Mouse (Mus musculus) limb, embryonic 13.5 days (tissue): ENCODE data around the gene Gm20388. TPM values are rescaled to one million over a fixed set of nuclear protein-coding genes. Genes with fewer than 3 reads are reported as not detected.

Experiments
- ATAC-seq: fragments of 200-750 bp; cut with Nextera tagmentation; 2 replicates; pipeline ENCODE4 v1.8.0; 2017; ENCODE audit warnings: low read depth, moderate number of reproducible peaks, moderate TSS enrichment; ENCODE audit not compliant: low FRiP score
- H3K27ac ChIP-seq: fragments of 300-500 bp; sonication (generic); 2 replicates; pipeline ENCODE4 v1.5.1; 2015; ENCODE audit warnings: inconsistent platforms, mild to moderate bottlenecking, moderate library complexity
- H3K27me3 ChIP-seq: fragments of 300-500 bp; sonication (generic); 2 replicates; pipeline ENCODE4 v1.6.1; 2015; ENCODE audit warnings: mild to moderate bottlenecking, inconsistent platforms
- H3K36me3 ChIP-seq: fragments of 300-500 bp; sonication (generic); 2 replicates; pipeline ENCODE4 v1.6.1; 2015; ENCODE audit warnings: inconsistent platforms, mild to moderate bottlenecking, moderate library complexity
- H3K4me1 ChIP-seq: fragments of 300-500 bp; sonication (generic); 2 replicates; pipeline ENCODE4 v1.6.1; 2015; ENCODE audit warnings: inconsistent platforms
- H3K4me2 ChIP-seq: fragments of 300-500 bp; sonication (generic); replicated peaks from 2 replicates; pipeline ENCODE4 v1.6.1; 2015; ENCODE audit warnings: inconsistent platforms, mild to moderate bottlenecking, moderate library complexity
- H3K4me3 ChIP-seq: fragments of 300-500 bp; sonication (generic); 2 replicates; pipeline ENCODE4 v1.5.1; 2015; ENCODE audit warnings: moderate library complexity, mild to moderate bottlenecking, inconsistent platforms
- H3K9ac ChIP-seq: fragments of 300-500 bp; sonication (generic); 2 replicates; pipeline ENCODE4 v1.6.1; 2015; ENCODE audit warnings: mild to moderate bottlenecking, inconsistent platforms
- H3K9me3 ChIP-seq: fragments of 300-500 bp; sonication (generic); 2 replicates; pipeline ENCODE4 v1.6.1; 2016; ENCODE audit warnings: inconsistent platforms
- WGBS: fragments of 180-500 bp; shearing (Covaris S2); methylation state at CpG from one replicate; pipeline ENCODE4 v1.1.7; 2015; 5-methylcytosine and 5-hydroxymethylcytosine counted together
- polyA plus RNA-seq: library from polyadenylated mRNA; unstranded; fragments of >200 nt; fragmentation: Nextera tagmentation; extraction: Ambion mirVana; gene quantifications from 2 replicates; pipeline ENCODE4 v1.2.1, GENCODE M21; 2015

The Gm20388 gene
- polyA plus RNA-seq, 1 experiment from 2014 or later, result 7.1 TPM

DNA sequence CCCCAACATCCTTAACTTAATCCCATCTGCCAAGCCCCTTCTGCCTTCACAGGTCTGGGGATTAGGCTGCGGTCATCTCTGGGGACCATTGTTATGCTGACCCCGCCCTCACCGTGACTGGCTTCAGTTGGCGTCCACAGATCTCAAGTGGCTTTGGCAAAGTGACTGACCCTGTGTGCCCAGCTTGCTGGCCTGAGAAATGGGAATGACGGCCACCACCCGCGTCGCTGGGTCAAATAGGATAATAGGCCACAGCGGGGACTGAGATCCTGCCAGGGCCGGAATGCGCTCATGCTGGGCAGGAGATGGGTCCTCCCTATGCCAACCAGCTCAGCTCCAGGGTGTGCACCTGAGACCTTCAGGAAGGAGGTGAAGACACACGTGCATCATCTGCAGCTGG, 128.1 kb downstream of the Gm20388 start:
- peaks cover 11% of the 10 kb centered on the region; the same call in 1 of the 2 replicates for H3K4me1 ChIP-seq
- ATAC-seq, result no peak
- no peak overlapping the region for H3K4me3 ChIP-seq
- H3K36me3 ChIP-seq, result no peaks in the 10 kb centered on the region
- no peak overlapping the region for H3K27ac ChIP-seq
- WGBS, result 92% methylated on average over 12 of the region's 12 CpGs
- H3K27me3 ChIP-seq, result no peaks in the 10 kb centered on the region
- no peak overlapping the region for H3K9ac ChIP-seq
- H3K4me2 ChIP-seq, result no peak overlapping the region
- no peaks in the 10 kb centered on the region for H3K9me3 ChIP-seq

DNA sequence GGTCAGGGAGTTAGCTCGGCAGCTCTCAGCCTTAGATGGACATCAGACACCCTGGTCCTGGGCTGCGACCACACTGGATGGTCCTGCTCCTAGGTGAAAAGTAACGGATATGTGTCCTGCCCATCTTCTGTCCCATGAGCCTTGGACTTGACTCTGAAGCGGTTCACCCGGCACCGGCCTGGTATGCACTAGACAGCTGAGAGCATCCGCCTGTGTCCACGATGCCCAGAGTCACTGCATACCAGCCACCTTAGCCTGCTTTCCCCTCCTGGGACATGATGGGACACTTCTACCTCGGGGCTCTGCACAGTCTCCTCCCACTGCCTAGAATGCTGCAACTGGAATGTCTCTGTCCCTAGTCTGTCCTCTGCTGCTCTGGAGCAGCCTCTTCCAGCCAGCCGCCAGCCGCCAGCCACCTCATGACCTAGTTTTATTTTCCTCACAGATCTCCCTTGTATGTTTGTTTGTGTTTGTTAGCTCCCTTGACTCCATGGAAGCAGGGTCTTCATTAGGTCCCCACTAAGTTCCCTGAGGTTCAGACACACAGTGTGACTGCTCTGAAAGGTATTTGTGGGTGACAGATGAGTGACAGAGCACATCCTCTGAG, 128.8 kb downstream of the Gm20388 start:
- Histone ChIP-seq H3K4me1 (peaks cover 7% of the 10 kb centered on the region; the same call in 1 of the 2 replicates), H3K9me3 (no peaks in the 10 kb centered on the region), H3K36me3 (no peaks in the 10 kb centered on the region), H3K27me3 (no peaks in the 10 kb centered on the region), H3K4me2 (no peak overlapping the region), H3K27ac (no peak overlapping the region), H3K4me3 (no peak overlapping the region), H3K9ac (no peak overlapping the region)
- WGBS, result 72% methylated on average over 11 of the region's 11 CpGs
- ATAC-seq, result no peak

DNA sequence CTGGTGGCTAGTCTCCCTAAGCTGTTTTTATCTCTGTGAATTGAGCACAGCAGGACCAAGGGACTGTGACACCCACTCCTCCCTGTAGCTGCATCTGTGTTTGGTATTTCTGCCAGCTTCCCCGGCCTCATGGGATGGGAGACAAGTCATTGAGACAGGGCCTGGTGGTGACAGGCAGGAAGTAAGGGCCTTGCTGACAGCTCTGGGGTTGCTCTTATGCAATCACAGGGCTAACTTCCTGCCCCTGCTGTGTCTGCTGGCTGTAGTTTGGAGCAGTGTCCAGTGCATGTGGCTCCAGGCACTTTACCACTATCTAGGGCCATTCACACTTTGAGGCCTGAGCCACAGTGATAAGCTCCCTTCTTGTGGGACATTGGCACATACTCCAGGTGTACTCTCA, 130.2 kb downstream of the Gm20388 start:
- no peaks in the 10 kb centered on the region for H3K36me3 ChIP-seq
- no peak for ATAC-seq
- no peaks in the 10 kb centered on the region for H3K27me3 ChIP-seq
- 55% methylated on average over 1 of the region's 1 CpGs for WGBS
- H3K9ac ChIP-seq, result no peak overlapping the region
- H3K4me2 ChIP-seq, result no peak overlapping the region
- no peaks in the 10 kb centered on the region for H3K9me3 ChIP-seq
- H3K4me3 ChIP-seq, result no peak overlapping the region
- H3K27ac ChIP-seq, result no peak overlapping the region
- H3K4me1 ChIP-seq, result peaks cover 12% of the 10 kb centered on the region

DNA sequence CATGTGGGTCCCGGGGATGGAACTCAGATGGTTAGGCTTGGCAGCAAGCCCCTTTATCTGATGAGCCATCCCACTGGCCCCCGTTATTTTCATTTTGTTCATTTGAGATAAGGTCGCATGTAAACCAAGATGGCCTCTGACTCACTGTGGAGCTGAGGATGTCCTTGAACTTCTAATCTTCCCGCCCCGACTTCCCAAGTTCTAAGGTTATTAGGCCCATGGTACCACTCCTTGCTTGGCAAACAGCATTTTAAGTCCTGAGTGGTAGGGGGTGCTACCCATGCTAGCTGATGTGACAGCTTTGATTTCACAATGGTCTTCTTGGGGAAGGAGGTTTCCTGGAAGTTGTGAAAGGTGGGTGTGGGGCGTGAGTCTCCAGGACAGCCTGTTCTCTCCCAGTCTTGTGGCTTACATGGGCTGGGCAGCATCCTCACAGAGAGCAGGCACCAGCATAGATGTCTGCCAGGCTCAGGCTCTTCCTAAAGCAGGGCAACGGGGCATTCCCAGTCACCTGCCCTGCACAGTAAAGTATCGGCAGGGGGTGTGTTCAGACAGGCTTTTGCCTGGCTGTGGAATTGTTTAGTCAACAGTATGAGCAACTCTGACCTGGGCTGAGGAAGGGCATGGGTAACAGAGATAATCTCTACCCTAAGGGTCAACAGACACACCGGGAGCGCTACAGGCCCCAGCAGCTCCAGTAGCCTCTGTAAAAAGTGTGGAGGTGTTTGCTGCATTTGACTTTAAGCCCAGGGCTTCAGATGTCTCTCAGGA, 132.1 kb downstream of the Gm20388 start:
- Histone ChIP-seq H3K9ac (no peak overlapping the region), H3K9me3 (no peaks in the 10 kb centered on the region), H3K27me3 (no peaks in the 10 kb centered on the region), H3K4me2 (no peak overlapping the region), H3K27ac (no peak overlapping the region), H3K4me1 (peaks cover 19% of the 10 kb centered on the region), H3K4me3 (no peak overlapping the region), H3K36me3 (no peaks in the 10 kb centered on the region)
- 75% methylated on average over 10 of the region's 10 CpGs for WGBS
- ATAC-seq, result no peak

DNA sequence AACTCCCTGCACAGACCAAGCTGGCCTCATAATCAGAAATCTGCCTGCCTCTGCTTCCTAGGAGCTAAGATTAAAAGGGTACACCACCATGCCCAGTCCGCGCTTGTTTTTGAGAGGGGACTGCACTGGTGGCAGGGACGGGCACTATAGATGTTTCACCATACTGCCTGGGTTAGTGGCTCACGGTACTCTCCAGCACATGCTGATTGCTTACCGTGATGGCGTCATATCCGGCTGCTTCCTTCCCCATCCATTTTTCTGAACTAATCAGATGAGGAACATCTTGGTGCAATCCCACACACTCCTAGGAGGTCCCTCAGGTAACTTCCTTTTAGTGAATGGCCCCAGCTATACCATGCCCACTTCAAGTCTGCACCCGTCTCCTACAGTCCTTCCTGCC, 134.3 kb downstream of the Gm20388 start:
- H3K9me3 ChIP-seq, result no peaks in the 10 kb centered on the region
- H3K4me2 ChIP-seq, result no peak overlapping the region
- H3K36me3 ChIP-seq, result no peaks in the 10 kb centered on the region
- no peaks in the 10 kb centered on the region for H3K27me3 ChIP-seq
- H3K27ac ChIP-seq, result no peak overlapping the region
- peaks cover 21% of the 10 kb centered on the region for H3K4me1 ChIP-seq
- no peak overlapping the region for H3K4me3 ChIP-seq
- ATAC-seq, result no peak
- H3K9ac ChIP-seq, result no peak overlapping the region
- WGBS, result 94% methylated on average over 8 of the region's 8 CpGs

DNA sequence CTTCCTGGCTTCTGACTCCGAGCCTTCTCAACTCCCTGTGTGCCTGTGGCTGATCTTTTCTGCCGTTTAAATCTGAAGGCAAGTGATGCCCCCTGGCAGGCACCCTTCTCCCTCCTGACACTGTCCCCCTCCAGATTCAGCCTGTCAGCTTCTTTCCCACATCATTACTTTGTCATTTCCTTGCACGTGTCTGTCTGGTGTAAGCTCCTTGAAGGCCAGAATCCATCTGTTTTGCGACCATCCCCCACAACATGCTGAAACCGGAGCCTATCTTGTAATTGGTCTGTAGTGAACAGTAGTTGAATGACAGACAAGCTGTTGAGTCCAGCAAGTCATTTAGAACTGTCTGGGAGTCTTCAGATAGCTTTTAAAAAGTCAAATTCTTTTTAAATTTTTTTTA, 134.8 kb downstream of the Gm20388 start:
- no peak overlapping the region for H3K4me3 ChIP-seq
- peaks cover 23% of the 10 kb centered on the region for H3K4me1 ChIP-seq
- H3K9me3 ChIP-seq, result no peaks in the 10 kb centered on the region
- 26% methylated on average over 5 of the region's 5 CpGs for WGBS
- no peak overlapping the region for H3K4me2 ChIP-seq
- ATAC-seq, result no peak
- no peak overlapping the region for H3K9ac ChIP-seq
- no peaks in the 10 kb centered on the region for H3K27me3 ChIP-seq
- no peak overlapping the region for H3K27ac ChIP-seq
- no peaks in the 10 kb centered on the region for H3K36me3 ChIP-seq

DNA sequence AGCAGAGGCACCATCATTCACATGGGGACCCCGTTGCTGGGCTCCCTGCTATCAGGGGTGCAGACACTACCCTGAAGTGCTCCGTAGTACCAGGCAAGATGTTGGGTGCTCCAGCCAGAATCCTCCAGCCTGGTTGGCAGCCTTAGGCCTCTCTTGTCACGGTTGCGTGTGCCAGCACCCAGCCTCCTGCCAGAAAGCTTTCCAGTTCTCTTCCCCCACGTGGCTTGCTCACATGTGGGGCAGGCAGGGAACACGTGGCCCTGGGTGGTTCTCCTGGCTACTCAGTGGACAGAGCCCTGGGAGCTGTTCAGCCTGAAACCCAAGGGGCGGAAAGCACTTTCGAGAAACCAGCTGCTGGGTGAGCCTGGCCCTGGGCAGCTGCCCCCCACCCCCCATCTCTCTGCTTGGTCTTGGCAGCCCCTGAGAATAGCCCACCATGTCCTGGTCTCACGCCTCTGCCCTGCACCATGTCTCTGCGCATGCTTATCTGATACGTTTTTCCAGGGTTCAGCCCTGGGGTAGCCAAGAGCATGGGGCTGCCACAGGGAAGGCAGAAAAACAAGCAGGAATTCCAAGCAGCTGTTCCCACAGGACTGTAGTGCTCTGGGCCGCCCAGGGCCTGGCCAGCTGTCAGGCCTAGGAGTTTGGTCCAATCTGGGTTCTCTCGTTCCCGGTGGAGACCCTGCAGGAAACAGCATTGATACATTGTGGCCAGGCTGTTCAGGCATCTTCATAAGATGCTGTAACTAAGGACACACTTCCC, 135.8 kb downstream of the Gm20388 start:
- Histone ChIP-seq H3K27ac (peak overlapping the region; percentile 55), H3K4me2 (no peak overlapping the region), H3K4me3 (no peak overlapping the region), H3K27me3 (no peaks in the 10 kb centered on the region), H3K9me3 (no peaks in the 10 kb centered on the region), H3K9ac (peak overlapping the region; percentile 15; the same call in 1 of the 2 replicates), H3K36me3 (no peaks in the 10 kb centered on the region), H3K4me1 (peaks cover 26% of the 10 kb centered on the region)
- ATAC-seq, result peak; percentile 74
- 49% methylated on average over 14 of the region's 14 CpGs for WGBS

DNA sequence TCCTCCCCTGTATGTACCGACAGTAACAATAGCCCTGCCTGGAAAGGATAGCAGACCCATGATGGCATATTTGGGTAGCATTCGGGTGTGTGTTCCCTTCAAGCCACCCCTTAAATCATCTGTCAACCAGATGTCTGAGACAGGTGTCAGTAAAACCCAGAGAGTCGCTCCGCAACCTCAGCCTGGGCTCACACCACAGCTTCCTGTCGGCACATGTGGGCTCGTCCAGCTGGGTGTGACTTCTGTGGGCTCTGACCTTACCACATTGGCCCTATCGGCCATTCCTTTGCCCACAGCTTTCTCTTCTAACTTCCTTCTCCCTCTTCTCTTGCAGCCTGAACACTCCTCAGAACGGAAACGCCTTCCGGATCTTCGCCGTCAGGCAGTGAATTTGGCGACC, 139.3 kb downstream of the Gm20388 start:
- 62% methylated on average over 13 of the region's 13 CpGs for WGBS
- Histone ChIP-seq H3K9me3 (no peaks in the 10 kb centered on the region), H3K4me2 (no peak overlapping the region), H3K36me3 (no peaks in the 10 kb centered on the region), H3K9ac (no peak overlapping the region; the same call in 1 of the 2 replicates), H3K4me3 (no peak overlapping the region), H3K27me3 (no peaks in the 10 kb centered on the region), H3K27ac (no peak overlapping the region), H3K4me1 (peaks cover 37% of the 10 kb centered on the region)
- ATAC-seq, result no peak

DNA sequence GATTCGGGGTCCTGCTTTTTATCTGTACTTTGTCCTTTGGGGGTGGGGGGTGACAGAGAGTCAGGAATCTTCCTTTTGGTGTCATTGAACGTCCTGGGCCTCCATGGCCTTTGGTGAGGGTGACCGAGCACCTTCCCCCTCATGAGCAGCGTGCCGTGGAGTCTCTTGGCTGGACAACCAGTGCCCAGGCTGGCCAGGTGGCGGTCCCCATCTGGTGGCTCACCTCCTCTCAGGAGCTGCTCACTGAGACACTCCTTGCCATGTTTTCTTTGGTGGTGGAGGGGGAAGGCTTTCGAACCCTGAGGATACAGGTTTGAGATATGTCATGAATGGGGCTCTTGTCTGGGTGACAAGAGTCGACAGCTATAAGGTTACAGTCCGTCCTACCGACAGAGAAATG, 139.7 kb downstream of the Gm20388 start:
- H3K27ac ChIP-seq, result no peak overlapping the region
- H3K4me2 ChIP-seq, result no peak overlapping the region
- no peaks in the 10 kb centered on the region for H3K9me3 ChIP-seq
- 78% methylated on average over 10 of the region's 10 CpGs for WGBS
- H3K27me3 ChIP-seq, result no peaks in the 10 kb centered on the region
- ATAC-seq, result no peak
- peaks cover 34% of the 10 kb centered on the region for H3K4me1 ChIP-seq
- H3K9ac ChIP-seq, result no peak overlapping the region
- no peaks in the 10 kb centered on the region for H3K36me3 ChIP-seq
- H3K4me3 ChIP-seq, result no peak overlapping the region

DNA sequence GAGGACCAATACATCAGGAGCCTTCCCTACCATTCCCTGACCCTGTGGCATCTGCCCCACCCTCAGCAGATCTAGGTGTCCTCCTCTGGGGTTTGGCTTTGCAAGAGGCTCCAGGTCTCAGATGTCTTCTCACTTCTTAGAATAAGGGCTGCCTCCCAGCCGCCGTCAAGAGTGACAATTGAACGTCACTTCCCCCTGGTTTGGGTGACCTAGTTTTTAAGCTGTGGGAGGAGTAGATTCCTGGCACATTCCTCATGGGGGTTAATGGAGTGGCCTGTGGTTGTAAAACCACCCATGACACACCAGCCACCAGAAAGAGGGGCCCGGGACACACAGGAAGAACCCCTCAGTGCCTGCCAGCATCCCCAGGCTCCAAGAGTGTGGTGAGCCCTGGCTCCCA, 140.4 kb downstream of the Gm20388 start:
- H3K4me1 ChIP-seq, result peaks cover 29% of the 10 kb centered on the region
- no peak overlapping the region for H3K27ac ChIP-seq
- WGBS, result 35% methylated on average over 4 of the region's 4 CpGs
- H3K36me3 ChIP-seq, result no peaks in the 10 kb centered on the region
- H3K4me3 ChIP-seq, result no peak overlapping the region
- ATAC-seq, result no peak
- H3K4me2 ChIP-seq, result no peak overlapping the region
- no peaks in the 10 kb centered on the region for H3K9me3 ChIP-seq
- H3K9ac ChIP-seq, result no peak overlapping the region
- H3K27me3 ChIP-seq, result no peaks in the 10 kb centered on the region

DNA sequence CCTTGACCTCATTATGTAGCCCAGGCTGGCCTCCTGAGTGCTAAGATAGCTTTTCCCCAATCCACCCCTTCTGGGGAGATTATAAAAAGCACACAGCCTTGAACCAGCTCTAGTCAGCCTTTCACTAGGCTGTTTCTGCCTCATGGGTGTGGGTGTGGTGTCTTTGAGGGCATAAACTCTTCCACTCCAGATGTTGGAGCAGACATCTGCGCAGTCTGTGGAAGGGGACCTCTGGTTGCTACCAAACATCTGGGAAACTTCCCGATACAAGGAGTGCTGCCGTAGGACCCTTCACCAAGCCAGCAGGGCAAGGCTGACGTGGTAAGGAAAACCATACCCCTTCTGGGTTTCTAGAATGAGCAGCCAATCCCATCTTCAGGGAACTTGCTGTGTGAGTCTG, 141.3 kb downstream of the Gm20388 start:
- Histone ChIP-seq H3K4me2 (no peak overlapping the region), H3K4me3 (no peak overlapping the region), H3K9ac (no peak overlapping the region), H3K27me3 (no peaks in the 10 kb centered on the region), H3K9me3 (no peaks in the 10 kb centered on the region), H3K4me1 (peaks cover 20% of the 10 kb centered on the region), H3K36me3 (no peaks in the 10 kb centered on the region), H3K27ac (no peak overlapping the region)
- ATAC-seq, result no peak
- WGBS, result 69% methylated on average over 4 of the region's 4 CpGs

DNA sequence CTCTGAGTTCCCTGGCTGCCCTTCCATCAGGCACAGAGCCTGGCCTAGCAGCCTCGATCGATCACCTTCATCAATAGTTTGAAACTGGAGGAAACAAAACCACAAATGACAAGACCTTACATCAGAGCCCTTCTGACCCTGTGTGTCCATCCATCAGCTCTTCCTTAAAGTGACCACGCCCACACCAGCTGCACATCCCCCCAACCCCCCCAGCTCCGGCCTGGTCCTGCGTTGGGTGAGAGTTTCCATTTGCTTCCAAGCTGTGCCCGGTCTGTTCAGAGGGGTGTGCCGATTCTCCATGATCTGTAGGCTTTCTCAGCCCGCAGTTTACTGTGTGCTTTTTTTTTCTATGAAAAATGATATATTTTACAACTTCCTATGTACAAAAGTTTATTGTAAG, 141.7 kb downstream of the Gm20388 start:
- H3K9me3 ChIP-seq, result no peaks in the 10 kb centered on the region
- no peak overlapping the region for H3K4me3 ChIP-seq
- H3K4me1 ChIP-seq, result peaks cover 19% of the 10 kb centered on the region
- no peak overlapping the region for H3K4me2 ChIP-seq
- 70% methylated on average over 8 of the region's 8 CpGs for WGBS
- H3K36me3 ChIP-seq, result no peaks in the 10 kb centered on the region
- H3K27ac ChIP-seq, result no peak overlapping the region
- no peak overlapping the region for H3K9ac ChIP-seq
- no peak for ATAC-seq
- H3K27me3 ChIP-seq, result no peaks in the 10 kb centered on the region
